Mouse (Mus musculus): Measurements from ENCODE around the gene Snhg11.

Gene Snhg11

GRCm38 (mm10) chr2:158375443-158376122 is at the start of gene Snhg11:
TSS of gene Snhg11 (plus strand) at chr2:158375638.
- peak; percentile 87 for DNase-seq

- no peak for DNase-seq
Observed at GRCm38 (mm10) chr2:158334356-158334755, 41.1 kb upstream of the Snhg11 start.

- DNase-seq = no peak
Observed at GRCm38 (mm10) chr2:158337698-158338097, 37.7 kb upstream of the Snhg11 start.

- peak; percentile 30 for DNase-seq
Observed at GRCm38 (mm10) chr2:158339948-158340564, 35.4 kb upstream of the Snhg11 start.

GRCm38 (mm10) chr2:158341324-158341723 is 34.1 kb upstream of the Snhg11 start:
- no peak for DNase-seq

GRCm38 (mm10) chr2:158343495-158343894 is 31.9 kb upstream of the Snhg11 start:
- DNase-seq = no peak

- no peak for DNase-seq
Observed at GRCm38 (mm10) chr2:158346467-158346866, 29.0 kb upstream of the Snhg11 start.

GRCm38 (mm10) chr2:158347868-158348267 is 27.6 kb upstream of the Snhg11 start:
- DNase-seq = no peak

- no peak for DNase-seq
Observed at GRCm38 (mm10) chr2:158352801-158353520, 22.5 kb upstream of the Snhg11 start.

GRCm38 (mm10) chr2:158354348-158355114 is 20.9 kb upstream of the Snhg11 start:
- DNase-seq = no peak

- DNase-seq = no peak
Observed at GRCm38 (mm10) chr2:158355238-158355637, 20.2 kb upstream of the Snhg11 start.

GRCm38 (mm10) chr2:158356121-158356520 is 19.3 kb upstream of the Snhg11 start:
- no peak for DNase-seq

- no peak for DNase-seq
Observed at GRCm38 (mm10) chr2:158359757-158360620, 15.4 kb upstream of the Snhg11 start.

GRCm38 (mm10) chr2:158360873-158361677 is 14.4 kb upstream of the Snhg11 start:
- peak; percentile 88 for DNase-seq

- DNase-seq = no peak
Observed at GRCm38 (mm10) chr2:158361678-158362320, 13.6 kb upstream of the Snhg11 start.

- no peak for DNase-seq
Observed at GRCm38 (mm10) chr2:158364175-158364574, 11.3 kb upstream of the Snhg11 start.

- no peak for DNase-seq
Observed at GRCm38 (mm10) chr2:158365099-158365850, 10.2 kb upstream of the Snhg11 start.

GRCm38 (mm10) chr2:158367654-158368053 is 7.8 kb upstream of the Snhg11 start:
- no peak for DNase-seq

GRCm38 (mm10) chr2:158368313-158368712 is 7.1 kb upstream of the Snhg11 start:
- DNase-seq = no peak

Measured in layer of hippocampus, adult 9-11 months (tissue).